Mouse (Mus musculus) heart, embryonic 14.5 days (tissue): ENCODE measurements around the gene Clec2l. TPM values are rescaled to one million over a fixed set of nuclear protein-coding genes. Genes with fewer than 3 reads are reported as not detected.

Source experiments
- ATAC-seq: fragments of 200-750 bp; cut with Nextera tagmentation; 2 replicates; pipeline ENCODE4 v1.8.0; 2017; ENCODE audit warnings: low read depth, moderate TSS enrichment; ENCODE audit not compliant: insufficient number of reproducible peaks, insufficient read depth, low FRiP score
- H3K27ac ChIP-seq, 2 experiments: fragments of 200-500 bp in 1 of 2; fragments of 300-500 bp in 1 of 2; sonication (generic) in 1 of 2; replicated peaks in 1 of 2; 2 replicates each; pipeline ENCODE4 v1.5.1; 2012 to 2014; ENCODE audit warnings: low read depth in 2 of 2, low read length in 2 of 2, control low read depth in 1 of 2, mild to moderate bottlenecking in 1 of 2, mixed read lengths in 1 of 2; ENCODE audit not compliant: control insufficient read depth in 1 of 2, insufficient read depth in 1 of 2
- H3K27me3 ChIP-seq: fragments of 300-500 bp; sonication (generic); 2 replicates; pipeline ENCODE4 v1.6.1; 2014; ENCODE audit warnings: mild to moderate bottlenecking, low read length, control low read depth; ENCODE audit not compliant: control insufficient read depth, insufficient read depth
- H3K36me3 ChIP-seq: fragments of 300-500 bp; sonication (generic); 2 replicates; pipeline ENCODE4 v1.6.1; 2014; ENCODE audit warnings: mild to moderate bottlenecking, control low read depth, low read length, mixed read lengths; ENCODE audit not compliant: control insufficient read depth, insufficient read depth
- H3K4me1 ChIP-seq, 2 experiments: fragments of 200-500 bp in 1 of 2; fragments of 300-500 bp in 1 of 2; sonication (generic) in 1 of 2; 2 replicates each; pipeline ENCODE4 v1.6.1; 2012 to 2014; ENCODE audit warnings: low read length in 2 of 2, control low read depth in 1 of 2, mixed read lengths in 1 of 2; ENCODE audit not compliant: control insufficient read depth in 2 of 2, insufficient read depth in 2 of 2
- H3K4me2 ChIP-seq: fragments of 300-500 bp; sonication (generic); 2 replicates; pipeline ENCODE4 v1.6.1; 2014; ENCODE audit warnings: mild to moderate bottlenecking, low read length
- H3K4me3 ChIP-seq, 2 experiments: fragments of 200-500 bp in 1 of 2; fragments of 300-500 bp in 1 of 2; sonication (generic) in 1 of 2; 2 replicates each; pipeline ENCODE4 v1.5.1; 2012 to 2014; ENCODE audit warnings: low read length in 2 of 2, mild to moderate bottlenecking in 2 of 2, control low read depth in 1 of 2, low read depth in 1 of 2, moderate library complexity in 1 of 2; ENCODE audit not compliant: control insufficient read depth in 1 of 2, insufficient read depth in 1 of 2
- H3K9ac ChIP-seq: fragments of 300-500 bp; sonication (generic); 2 replicates; pipeline ENCODE4 v1.6.1; 2014; ENCODE audit warnings: mild to moderate bottlenecking, low read length
- H3K9me3 ChIP-seq: fragments of 300-500 bp; sonication (generic); 2 replicates; pipeline ENCODE4 v1.6.1; 2016; ENCODE audit warnings: low read length, control low read depth; ENCODE audit not compliant: control insufficient read depth
- WGBS: fragments of 180-500 bp; shearing (Covaris S2); extraction: QIAGEN DNeasy Blood & Tissue Kit; methylation state at CpG from one replicate; pipeline ENCODE4 v1.1.7; 2014; 5-methylcytosine and 5-hydroxymethylcytosine counted together
- polyA plus RNA-seq: library from polyadenylated mRNA; unstranded; fragments of >200 nt; fragmentation: Nextera tagmentation; extraction: Ambion mirVana; gene quantifications from 2 replicates; pipeline ENCODE4 v1.2.1, GENCODE M21; 2014

Clec2l gene
- polyA plus RNA-seq, 1 experiment from 2014 or later = 2.4 TPM

DNA sequence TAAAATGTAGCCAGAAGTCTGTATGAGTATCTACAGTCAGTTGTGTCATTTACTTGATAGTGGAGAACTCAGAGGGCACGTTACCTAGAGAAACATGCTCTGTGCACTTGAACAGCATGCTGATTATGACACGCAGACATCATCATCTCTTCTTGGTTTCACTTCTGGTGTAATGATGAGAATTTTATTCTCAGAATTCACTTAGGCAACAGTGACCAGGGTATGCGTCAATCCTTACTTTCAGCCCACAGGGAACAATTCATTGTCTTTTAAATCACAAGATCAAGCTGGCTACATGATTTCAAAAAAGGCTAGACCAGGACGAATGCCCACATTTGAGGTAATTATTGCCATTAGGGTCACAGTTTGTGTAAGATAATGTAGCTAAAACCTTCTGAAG, 27.7 kb downstream of the Clec2l start:
- Histone ChIP-seq H3K27me3 (no peaks in the 10 kb centered on the region), H3K4me3 (no peak overlapping the region), H3K9me3 (no peaks in the 10 kb centered on the region), H3K36me3 (peaks cover 12% of the 10 kb centered on the region; the same call in 1 of the 2 replicates), H3K27ac (no peak overlapping the region), H3K4me2 (no peak overlapping the region), H3K9ac (no peak overlapping the region), H3K4me1 (peaks cover 0 to 2% of the 10 kb centered on the region in 2 experiments; a peak in 1 of 4 replicates)
- ATAC-seq = no peak
- 88% methylated on average over 4 of the region's 4 CpGs for WGBS

DNA sequence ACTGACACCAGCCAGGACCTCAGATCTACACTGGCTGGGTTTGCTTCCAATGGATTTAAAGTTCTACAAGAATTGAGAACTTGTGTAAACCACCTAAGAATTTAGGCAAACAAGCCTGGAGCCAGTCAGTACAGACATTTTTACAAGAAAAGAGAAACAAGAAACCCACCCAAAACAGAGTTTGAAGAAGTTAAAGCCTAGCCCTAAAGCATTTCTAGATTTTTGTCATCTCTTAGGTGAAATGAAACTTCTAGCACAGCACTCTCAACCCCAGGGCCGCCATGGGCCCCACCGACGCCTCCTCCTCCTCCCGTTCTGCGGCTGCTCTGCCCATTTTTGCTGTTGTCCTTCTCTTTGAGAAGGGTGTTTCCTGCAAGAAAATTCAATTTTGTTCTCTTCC, 28.2 kb downstream of the Clec2l start:
- no peaks in the 10 kb centered on the region for H3K9me3 ChIP-seq
- no peak overlapping the region for H3K9ac ChIP-seq
- H3K4me3 ChIP-seq = no peak overlapping the region
- WGBS = 97% methylated on average over 5 of the region's 5 CpGs
- peaks cover 0 to 2% of the 10 kb centered on the region in 2 experiments; a peak in 1 of 4 replicates for H3K4me1 ChIP-seq
- H3K27me3 ChIP-seq = no peaks in the 10 kb centered on the region
- no peak overlapping the region for H3K4me2 ChIP-seq
- no peak for ATAC-seq
- H3K27ac ChIP-seq = no peak overlapping the region
- H3K36me3 ChIP-seq = peaks cover 15% of the 10 kb centered on the region; the same call in 1 of the 2 replicates

DNA sequence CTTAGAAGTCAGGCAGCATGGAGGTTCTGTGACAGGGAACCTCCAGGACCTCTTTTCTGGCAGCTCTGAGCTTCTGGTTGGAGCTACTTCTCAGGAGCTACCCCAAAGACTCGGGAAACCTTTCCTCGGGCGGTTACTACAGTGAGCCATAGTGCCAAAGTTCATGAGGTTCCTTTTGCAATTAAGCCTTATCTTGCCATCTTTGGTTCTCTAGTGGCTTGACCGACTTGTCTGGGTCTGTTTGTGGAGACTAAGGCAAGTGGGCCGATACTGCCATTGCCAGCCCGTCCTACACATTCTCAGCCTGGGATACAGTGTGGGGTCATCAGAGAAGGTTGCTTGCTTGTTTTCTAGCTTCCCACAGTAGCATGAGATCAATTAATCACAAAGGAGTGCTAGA, 29.7 kb downstream of the Clec2l start:
- ATAC-seq = no peak
- Histone ChIP-seq H3K27ac (no peak overlapping the region), H3K4me1 (peaks cover 0 to 2% of the 10 kb centered on the region in 2 experiments; a peak in 1 of 4 replicates), H3K27me3 (no peaks in the 10 kb centered on the region), H3K9me3 (no peaks in the 10 kb centered on the region), H3K4me2 (no peak overlapping the region), H3K36me3 (peaks cover 26% of the 10 kb centered on the region), H3K4me3 (no peak overlapping the region), H3K9ac (no peak overlapping the region)
- 91% methylated on average over 6 of the region's 6 CpGs for WGBS

DNA sequence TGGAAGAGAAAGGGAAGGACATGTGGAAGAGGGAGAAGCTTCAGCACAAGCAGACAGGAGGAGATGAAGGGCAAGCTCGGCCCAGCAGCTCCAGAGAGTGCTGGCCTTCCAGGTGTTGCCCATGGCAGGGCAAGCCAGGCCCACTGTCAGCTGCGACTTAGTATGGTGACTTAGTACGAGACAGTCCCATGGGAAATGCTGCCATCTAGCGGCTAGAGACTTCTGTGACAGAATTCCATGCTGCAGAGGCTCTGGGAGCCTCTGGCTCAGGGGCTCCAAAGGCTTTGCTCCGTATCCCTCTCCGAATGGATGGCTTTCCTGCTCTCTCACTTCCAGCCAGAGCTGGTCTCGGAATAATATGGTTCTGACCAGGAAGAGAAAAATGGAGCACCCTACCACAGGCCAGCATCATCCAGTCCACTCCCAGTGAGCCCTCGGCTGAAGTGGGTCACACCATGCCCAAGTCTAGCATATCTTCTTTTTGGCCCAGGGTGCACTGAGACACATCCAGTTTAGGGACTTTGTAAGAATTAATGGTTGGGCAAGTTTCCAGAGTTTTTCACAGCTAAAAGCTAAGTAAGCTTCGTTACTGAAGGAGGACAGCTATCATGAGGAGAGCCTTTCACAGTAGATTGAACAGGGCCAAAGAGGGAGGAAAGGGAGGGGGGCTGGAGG, 32.6 kb downstream of the Clec2l start:
- 33% methylated on average over 9 of the region's 9 CpGs for WGBS
- Histone ChIP-seq H3K27ac (no peak overlapping the region), H3K4me1 (peaks cover 0 to 2% of the 10 kb centered on the region in 2 experiments; a peak in 1 of 4 replicates), H3K9ac (no peak overlapping the region), H3K27me3 (no peaks in the 10 kb centered on the region), H3K36me3 (peaks cover 52% of the 10 kb centered on the region), H3K4me2 (no peak overlapping the region), H3K4me3 (no peak overlapping the region), H3K9me3 (no peaks in the 10 kb centered on the region)
- peak; percentile 24 for ATAC-seq

DNA sequence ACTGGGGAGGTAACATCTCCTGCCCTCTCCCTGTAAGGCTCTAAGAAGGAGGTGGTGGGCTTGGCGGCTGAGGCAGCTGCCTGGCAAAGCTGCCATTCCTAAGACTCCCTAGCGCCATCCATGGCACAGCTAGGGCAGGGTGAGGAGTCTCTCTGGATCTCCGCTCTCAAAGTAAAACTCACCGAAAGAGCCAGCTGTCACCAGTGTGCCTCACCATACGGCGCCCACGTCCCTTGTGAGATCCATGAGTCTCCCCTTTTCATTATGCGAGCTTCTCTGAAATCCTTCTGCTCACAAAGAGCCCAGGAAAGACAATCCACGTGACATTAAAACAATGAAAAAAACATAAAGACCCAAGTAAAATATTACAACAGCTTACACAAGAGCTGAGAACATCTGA, 33.7 kb downstream of the Clec2l start:
- Histone ChIP-seq H3K4me3 (no peak overlapping the region), H3K9me3 (no peaks in the 10 kb centered on the region), H3K9ac (no peak overlapping the region), H3K4me1 (peaks cover 0 to 2% of the 10 kb centered on the region in 2 experiments; a peak in 1 of 4 replicates), H3K27ac (no peak overlapping the region), H3K36me3 (peaks cover 59% of the 10 kb centered on the region), H3K27me3 (no peaks in the 10 kb centered on the region), H3K4me2 (no peak overlapping the region)
- no peak for ATAC-seq
- WGBS = 89% methylated on average over 9 of the region's 9 CpGs

DNA sequence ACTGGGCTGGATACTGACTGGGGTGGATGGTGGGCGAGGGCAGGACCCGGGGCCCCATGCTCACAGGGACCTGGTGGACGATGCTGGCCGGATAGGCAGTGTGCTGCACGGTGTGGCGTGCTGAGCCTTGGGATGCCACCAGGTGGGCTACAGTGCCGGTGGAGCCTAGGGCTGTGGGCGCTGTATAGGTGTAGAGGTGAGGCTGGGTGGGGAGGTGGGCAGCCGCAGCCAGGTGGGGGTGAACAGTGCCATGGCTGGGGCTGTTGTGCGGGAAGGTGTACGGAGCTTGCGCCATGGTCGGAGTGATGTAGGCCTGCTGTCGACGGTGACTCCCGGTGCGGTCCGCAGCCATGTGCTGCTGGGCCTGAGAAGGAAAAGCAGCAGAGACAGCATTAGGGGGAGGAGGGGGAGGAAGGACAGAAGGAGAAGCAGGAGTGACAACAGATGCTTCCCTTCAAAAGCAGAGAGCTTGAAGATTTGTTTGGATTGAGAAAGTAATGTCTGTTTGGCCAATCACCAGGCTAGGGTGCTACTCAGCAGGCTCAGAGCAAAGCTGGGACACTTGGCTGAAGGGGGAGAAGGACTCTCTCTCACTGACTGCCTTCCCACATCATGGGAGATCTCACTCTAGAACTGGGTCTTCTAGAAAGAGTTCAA, 35.5 kb downstream of the Clec2l start:
- WGBS = 89% methylated on average over 18 of the region's 18 CpGs
- Histone ChIP-seq H3K9ac (no peak overlapping the region), H3K4me2 (no peak overlapping the region), H3K9me3 (no peaks in the 10 kb centered on the region), H3K4me1 (peaks cover 12 to 15% of the 10 kb centered on the region in 2 experiments), H3K4me3 (no peak overlapping the region), H3K36me3 (peaks cover 73% of the 10 kb centered on the region), H3K27me3 (no peaks in the 10 kb centered on the region), H3K27ac (no peak overlapping the region)
- no peak for ATAC-seq

DNA sequence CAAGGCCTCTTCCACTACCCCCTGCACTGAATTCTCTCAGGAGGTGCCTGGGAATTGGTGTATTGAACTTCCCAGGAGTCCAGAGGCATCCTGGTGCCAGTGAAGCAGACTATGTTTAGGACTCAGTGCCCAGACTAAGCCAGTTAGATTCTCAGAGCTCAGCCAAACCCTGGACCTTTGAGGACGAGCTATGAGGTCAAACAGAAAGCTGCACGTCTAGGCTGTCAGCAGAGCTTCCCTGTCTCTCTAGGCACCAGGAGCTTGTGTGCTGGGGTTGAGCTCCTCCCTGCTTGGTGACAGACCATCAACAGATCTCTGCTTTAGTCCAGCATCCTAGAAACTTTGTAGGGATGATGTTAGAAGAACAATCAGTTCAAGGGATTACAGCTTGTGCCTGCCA, 38.6 kb downstream of the Clec2l start:
- ATAC-seq = no peak

More for the DNA sequence above, 38.6 kb downstream of the Clec2l start:
- Histone ChIP-seq H3K9me3 (no peaks in the 10 kb centered on the region), H3K4me3 (no peak overlapping the region), H3K36me3 (peaks cover 56% of the 10 kb centered on the region), H3K4me2 (no peak overlapping the region), H3K4me1 (peaks cover 25 to 37% of the 10 kb centered on the region in 2 experiments), H3K27me3 (no peaks in the 10 kb centered on the region), H3K27ac (no peak overlapping the region), H3K9ac (peak overlapping the region; percentile 30; the same call in 1 of the 2 replicates)
- WGBS = 39% methylated on average over 2 of the region's 2 CpGs
